Mouse (Mus musculus) heart, adult 2 months (tissue): ENCODE data around the gene Hs3st3b1. TPM values are rescaled to one million over a fixed set of nuclear protein-coding genes. Genes with fewer than 3 reads are reported as not detected.

Experiments
- DNase-seq, 2 experiments: peaks; one replicate each; pipeline ENCODE4 v3.0.0; 2021
- H3K27ac ChIP-seq: fragments of 200-600 bp; 2 replicates; pipeline ENCODE4 v1.8.1; 2022
- H3K27me3 ChIP-seq: fragments of 200-500 bp; 2 replicates; pipeline ENCODE4 v1.6.1; 2012; ENCODE audit warnings: mild to moderate bottlenecking, low read length, inconsistent platforms, mixed read lengths; ENCODE audit not compliant: control insufficient read depth, insufficient read depth
- H3K36me3 ChIP-seq: fragments of 200-500 bp; 2 replicates; pipeline ENCODE4 v1.6.1; 2012; ENCODE audit warnings: low read length, inconsistent platforms; ENCODE audit not compliant: control insufficient read depth, insufficient read depth
- H3K4me1 ChIP-seq: fragments of 200-500 bp; 2 replicates; pipeline ENCODE4 v1.6.1; 2011; ENCODE audit warnings: low read length; ENCODE audit not compliant: control insufficient read depth, insufficient read depth
- H3K4me3 ChIP-seq: fragments of 200-600 bp; 2 replicates; pipeline ENCODE4 v1.8.1; 2022
- H3K79me2 ChIP-seq: fragments of 200-500 bp; replicated peaks from 2 replicates; pipeline ENCODE4 v1.6.1; 2012; ENCODE audit warnings: mild to moderate bottlenecking, inconsistent platforms, low read length, moderate library complexity, mixed read lengths; ENCODE audit not compliant: control insufficient read depth, insufficient read depth
- H3K9ac ChIP-seq: fragments of 200-500 bp; 2 replicates; pipeline ENCODE4 v1.6.1; 2012; ENCODE audit warnings: low read depth, mild to moderate bottlenecking, control low read depth, inconsistent platforms, low read length, mixed read lengths
- CTCF ChIP-seq: fragments of 200-600 bp; IDR thresholded peaks from 2 replicates; pipeline ENCODE4 v1.8.1; 2022; ENCODE audit warnings: antibody characterized with exemption, mild to moderate bottlenecking, moderate library complexity
- EP300 ChIP-seq: fragments of 200-500 bp; IDR thresholded peaks from 2 replicates; pipeline ENCODE4 v1.6.1; 2011; ENCODE audit warnings: low read depth, low read length, control low read depth; ENCODE audit not compliant: insufficient read depth
- POLR2A ChIP-seq: fragments of 200-500 bp; IDR thresholded peaks from 2 replicates; pipeline ENCODE4 v1.6.1; 2011; ENCODE audit warnings: mild to moderate bottlenecking, low read depth, low read length, control low read depth; ENCODE audit not compliant: insufficient read depth
- WGBS: fragments of 180-500 bp; shearing (Covaris S2); methylation state at CpG from one replicate; pipeline ENCODE4 v1.1.7; 2018; 5-methylcytosine and 5-hydroxymethylcytosine counted together
- intact Hi-C: fragments of 180-260 bp; cut with DNase I; formaldehyde crosslinking; loops from one replicate; pipeline ENCODE4 v1.15.1; 2025
- long read RNA-seq: library from polyadenylated mRNA; stranded (forward); transcript quantifications from one replicate; pipeline ENCODE4 v2.0.0, GENCODE M21; 2021
- polyA plus RNA-seq: library from polyadenylated mRNA; depleted of rRNA; stranded (reverse); fragments of >200 nt; gene quantifications from 2 replicates; pipeline ENCODE4 v1.2.3, GENCODE M21; 2012; rRNA removed
- total RNA-seq, 2 experiments: library from RNA; stranded (reverse); gene quantifications; 2 replicates each; pipeline ENCODE4 v1.2.3; 2021

Gene Hs3st3b1
- under 1 TPM; 0.77 to 0.94 TPM for total RNA-seq
- 1.4 and 1.5 TPM in 2 replicates for polyA plus RNA-seq
- long read RNA-seq, full-length matches to known transcripts = 1 of 1 reads
- long read RNA-seq, partial matches to known transcripts = 0 of 1 reads
- long read RNA-seq, other reads (novel, unspliced or antisense) = 0 of 1 reads

- H3K9ac ChIP-seq = peak within 1 kb of the TSS; percentile 59
- TF ChIP-seq EP300 (no peak), CTCF (no peak), POLR2A (peak; percentile 78)
- intact Hi-C loops = loop anchor here (5.0 to 10.0 kb wide), 2 partner anchors 155 to 303 kb away; partner anchors contain the start of gene Cox10
- H3K4me3 ChIP-seq = peak within 1 kb of the TSS; percentile 58
- no peaks in the 10 kb centered on the region for H3K79me2 ChIP-seq
- under 1% methylated on average over 43 of the region's 43 CpGs for WGBS
- no peaks in the 10 kb centered on the region for H3K4me1 ChIP-seq
- H3K36me3 ChIP-seq = no peaks in the 10 kb centered on the region
- peak; percentile 93 to 96 for DNase-seq
- H3K27me3 ChIP-seq = peaks cover 5% of the 10 kb centered on the region
- peak within 1 kb of the TSS; percentile 23; the same call in 1 of the 2 replicates for H3K27ac ChIP-seq
Observed at GRCm38 (mm10) chr11:63922091-63922621, at the start of gene Hs3st3b1. Gene Hs3st3b1, minus strand, starts transcription at chr11:63922290.

GRCm38 (mm10) chr11:63971462-63971861, 49.4 kb upstream of the Hs3st3b1 start:
- 95% methylated on average over 9 of the region's 9 CpGs for WGBS
- DNase-seq = no peak
- H3K4me3 ChIP-seq = no peak overlapping the region
- no peaks in the 10 kb centered on the region for H3K27me3 ChIP-seq
- intact Hi-C loops = no loop called here
- H3K27ac ChIP-seq = no peak overlapping the region
- TF ChIP-seq EP300 (no peak), POLR2A (no peak), CTCF (no peak)
- H3K9ac ChIP-seq = no peak overlapping the region
- H3K4me1 ChIP-seq = no peaks in the 10 kb centered on the region
- H3K79me2 ChIP-seq = no peaks in the 10 kb centered on the region
- no peaks in the 10 kb centered on the region for H3K36me3 ChIP-seq

DNA sequence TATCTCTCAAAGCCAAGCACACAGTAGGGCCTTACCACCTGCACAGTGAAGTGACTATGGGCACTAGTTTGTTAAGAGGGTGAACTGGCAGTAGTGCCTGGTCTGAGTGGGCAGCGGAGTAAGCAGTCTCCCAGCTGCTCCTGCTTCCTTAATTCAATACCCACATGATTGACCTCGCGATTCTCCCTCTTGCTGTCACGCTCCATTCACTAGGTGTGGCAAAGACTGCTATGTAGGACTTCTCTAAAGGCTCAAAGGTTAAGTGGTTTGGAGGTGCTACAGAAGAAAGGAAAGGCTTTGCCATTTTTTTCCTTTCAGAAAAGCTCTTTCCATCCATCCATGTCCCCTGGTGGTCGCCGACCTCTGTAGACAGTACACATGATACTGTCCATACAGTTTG, 48.7 kb upstream of the Hs3st3b1 start:
- DNase-seq = no peak
- Histone ChIP-seq H3K79me2 (no peaks in the 10 kb centered on the region), H3K27me3 (no peaks in the 10 kb centered on the region), H3K9ac (no peak overlapping the region), H3K4me1 (no peaks in the 10 kb centered on the region), H3K27ac (no peak overlapping the region), H3K36me3 (no peaks in the 10 kb centered on the region), H3K4me3 (no peak overlapping the region)
- TF ChIP-seq POLR2A (no peak), CTCF (no peak), EP300 (no peak)
- intact Hi-C loops = no loop called here
- WGBS = 92% methylated on average over 6 of the region's 6 CpGs

DNA sequence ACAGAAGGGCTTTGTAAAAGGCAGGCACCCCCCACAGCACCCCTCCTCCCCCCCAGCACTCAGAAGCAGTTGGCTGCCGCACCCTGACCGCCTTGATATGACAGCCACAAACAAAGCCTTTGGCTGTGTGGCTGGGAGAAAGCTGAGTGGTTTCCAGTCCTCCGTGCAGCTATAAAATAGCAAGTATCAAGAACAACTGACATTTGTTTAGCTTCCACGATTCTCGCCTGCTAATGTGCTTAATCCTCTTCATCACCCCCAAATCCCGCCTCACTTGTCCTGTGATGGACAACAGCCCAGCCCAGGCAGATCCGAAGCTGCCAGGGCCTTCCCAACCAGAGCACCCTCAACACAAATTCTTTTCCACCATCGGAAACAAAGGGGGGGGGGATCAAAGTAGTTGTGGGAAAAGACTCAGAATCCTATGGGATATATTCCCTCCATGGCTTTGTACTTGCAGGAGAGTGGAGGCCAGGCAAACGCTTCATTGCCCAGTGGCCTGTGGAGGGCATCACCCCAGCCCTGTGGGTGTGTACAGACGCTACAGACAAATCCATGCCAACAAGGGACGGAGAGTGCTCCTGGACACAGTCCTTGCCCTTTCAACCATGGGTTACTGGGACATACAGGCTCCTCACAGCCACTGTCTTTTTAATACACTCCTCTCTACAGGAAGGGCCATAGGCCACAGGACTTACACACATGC, 47.3 kb upstream of the Hs3st3b1 start:
- Histone ChIP-seq H3K79me2 (no peaks in the 10 kb centered on the region), H3K4me3 (no peak overlapping the region), H3K27ac (no peak overlapping the region), H3K36me3 (no peaks in the 10 kb centered on the region), H3K27me3 (no peaks in the 10 kb centered on the region), H3K4me1 (no peaks in the 10 kb centered on the region), H3K9ac (no peak overlapping the region)
- no peak for DNase-seq
- 61% methylated on average over 11 of the region's 11 CpGs for WGBS
- TF ChIP-seq CTCF = no peak
- intact Hi-C loops = no loop called here

GRCm38 (mm10) chr11:63968388-63969035, 46.4 kb upstream of the Hs3st3b1 start:
- Histone ChIP-seq H3K27me3 (no peaks in the 10 kb centered on the region), H3K4me3 (no peak overlapping the region), H3K4me1 (no peaks in the 10 kb centered on the region), H3K27ac (no peak overlapping the region), H3K9ac (no peak overlapping the region), H3K79me2 (no peaks in the 10 kb centered on the region), H3K36me3 (no peaks in the 10 kb centered on the region)
- TF ChIP-seq CTCF (no peak), EP300 (no peak), POLR2A (no peak)
- 57% methylated on average over 3 of the region's 3 CpGs for WGBS
- intact Hi-C loops = no loop called here
- no peak for DNase-seq
